Mouse (Mus musculus): ENCODE results near the gene Slc26a10. TPM values are rescaled to one million over a fixed set of nuclear protein-coding genes. Genes with fewer than 3 reads are reported as not detected.
A peak's percentile ranks its signal among the peaks of the same experiment; 100 is the strongest.

Gene Slc26a10
- polyA plus RNA-seq, 1 experiment, result 0.94 TPM

GRCm38 (mm10) chr10:127185101-127185500, 4.7 kb upstream of the Slc26a10 start:
- Histone ChIP-seq H3K4me1 (ENCODE audit: control insufficient read depth, insufficient read depth, insufficient read length) (peaks cover 15% of the 10 kb centered on the region), H3K36me3 (ENCODE audit: control insufficient read depth, insufficient read depth, low read length) (no peaks in the 10 kb centered on the region), H3K4me3 (ENCODE audit: extremely low read depth, insufficient read depth, insufficient read length) (no peak overlapping the region), H3K27me3 (ENCODE audit: control insufficient read depth, insufficient read depth, low read length) (peaks cover 26% of the 10 kb centered on the region), H3K27ac (ENCODE audit: insufficient read depth, low read length) (no peak overlapping the region)
- 76% methylated on average over 9 of the region's 9 CpGs for WGBS
- TF ChIP-seq POLR2A (IDR thresholded peaks at IDR 0.05; ENCODE audit: low read depth, low read length) (no peak), CTCF (IDR thresholded peaks at IDR 0.05; ENCODE audit: extremely low read depth, insufficient read depth, insufficient read length, insufficient replicate concordance) (no peak)
- no peak for DNase-seq (ENCODE audit: low read depth in 1 of 2, low spot score in 2 of 2)

DNA sequence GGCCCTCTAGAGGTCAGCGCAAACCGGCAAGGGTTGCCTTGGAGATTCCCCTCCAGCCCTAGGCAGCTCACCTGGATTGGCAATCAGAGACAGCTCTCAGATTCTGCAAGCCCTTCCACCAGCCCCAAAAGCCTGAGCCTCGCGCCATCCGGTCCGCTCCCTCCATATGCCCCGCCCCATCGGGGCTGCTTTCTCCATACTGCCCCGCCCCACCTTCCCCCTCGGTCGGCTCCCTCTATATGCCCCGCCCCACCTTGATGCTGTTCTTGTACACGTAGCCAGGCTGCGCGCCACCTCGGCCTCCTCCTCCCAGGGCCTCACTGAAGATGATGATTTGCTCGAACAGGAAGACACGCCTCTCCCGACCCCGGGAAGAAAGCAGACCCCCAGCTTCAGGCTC, 3.3 kb upstream of the Slc26a10 start:
- no peak overlapping the region for H3K27ac ChIP-seq (ENCODE audit: insufficient read depth, low read length)
- TF ChIP-seq POLR2A (IDR thresholded peaks at IDR 0.05; ENCODE audit: low read depth, low read length) (no peak), CTCF (IDR thresholded peaks at IDR 0.05; ENCODE audit: extremely low read depth, insufficient read depth, insufficient read length, insufficient replicate concordance) (no peak)
- WGBS, result 29% methylated on average over 20 of the region's 20 CpGs
- no peak overlapping the region for H3K4me3 ChIP-seq (ENCODE audit: extremely low read depth, insufficient read depth, insufficient read length)
- H3K4me1 ChIP-seq (ENCODE audit: control insufficient read depth, insufficient read depth, insufficient read length), result peaks cover 9% of the 10 kb centered on the region
- DNase-seq (ENCODE audit: low read depth in 1 of 2, low spot score in 2 of 2), result no peak
- no peaks in the 10 kb centered on the region for H3K36me3 ChIP-seq (ENCODE audit: control insufficient read depth, insufficient read depth, low read length)
- H3K27me3 ChIP-seq (ENCODE audit: control insufficient read depth, insufficient read depth, low read length), result peaks cover 24% of the 10 kb centered on the region

DNA sequence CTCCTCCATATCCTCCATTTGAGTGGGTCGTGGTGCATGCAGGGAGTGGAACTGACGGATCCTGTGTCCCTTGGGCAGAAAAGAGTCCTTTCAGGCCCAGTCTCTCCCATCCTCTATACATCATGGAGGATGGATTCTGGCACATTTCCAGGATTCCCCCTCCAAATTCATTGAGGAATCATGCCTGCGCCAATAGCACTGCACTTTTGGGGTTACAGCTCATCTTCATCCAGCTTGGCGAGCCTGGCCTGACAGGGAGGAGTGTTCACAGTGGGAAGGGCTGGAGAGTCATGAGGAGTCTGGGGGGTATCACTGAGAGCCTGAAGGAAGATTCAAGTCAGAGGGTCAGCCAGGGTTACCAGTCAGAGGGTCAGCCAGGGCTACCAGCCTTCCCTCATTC, 2.2 kb upstream of the Slc26a10 start:
- no peaks in the 10 kb centered on the region for H3K36me3 ChIP-seq (ENCODE audit: control insufficient read depth, insufficient read depth, low read length)
- peaks cover 25% of the 10 kb centered on the region for H3K27me3 ChIP-seq (ENCODE audit: control insufficient read depth, insufficient read depth, low read length)
- 89% methylated on average over 4 of the region's 4 CpGs for WGBS
- TF ChIP-seq POLR2A (IDR thresholded peaks at IDR 0.05; ENCODE audit: low read depth, low read length) (no peak), CTCF (IDR thresholded peaks at IDR 0.05; ENCODE audit: extremely low read depth, insufficient read depth, insufficient read length, insufficient replicate concordance) (no peak)
- no peak overlapping the region for H3K27ac ChIP-seq (ENCODE audit: insufficient read depth, low read length)
- H3K4me3 ChIP-seq (ENCODE audit: extremely low read depth, insufficient read depth, insufficient read length), result no peak overlapping the region
- peaks cover 12% of the 10 kb centered on the region for H3K4me1 ChIP-seq (ENCODE audit: control insufficient read depth, insufficient read depth, insufficient read length)
- no peak for DNase-seq (ENCODE audit: low read depth in 1 of 2, low spot score in 2 of 2)

DNA sequence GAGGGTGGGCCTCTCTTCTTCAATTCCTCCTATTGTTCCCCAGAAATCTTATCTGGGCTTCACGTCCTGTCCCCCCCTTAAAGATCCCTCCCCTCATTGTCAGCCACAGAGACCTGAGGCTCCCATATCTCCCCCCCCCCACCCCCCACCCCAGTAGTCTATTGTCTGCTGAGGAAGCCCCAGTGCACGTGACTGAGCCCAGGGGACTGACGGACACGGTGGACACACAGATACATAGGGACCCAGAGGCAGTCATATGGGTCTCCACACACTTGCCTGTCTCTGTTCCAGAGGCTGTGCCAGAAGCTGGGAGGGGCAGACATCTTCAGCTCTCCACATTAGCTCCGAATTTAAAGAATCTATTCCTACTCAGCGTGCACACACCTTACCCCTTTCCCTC, 1.1 kb upstream of the Slc26a10 start:
- TF ChIP-seq CTCF (IDR thresholded peaks at IDR 0.05; ENCODE audit: extremely low read depth, insufficient read depth, insufficient read length, insufficient replicate concordance) (no peak), POLR2A (IDR thresholded peaks at IDR 0.05; ENCODE audit: low read depth, low read length) (no peak)
- Histone ChIP-seq H3K4me1 (ENCODE audit: control insufficient read depth, insufficient read depth, insufficient read length) (peaks cover 16% of the 10 kb centered on the region), H3K27me3 (ENCODE audit: control insufficient read depth, insufficient read depth, low read length) (peaks cover 26% of the 10 kb centered on the region), H3K36me3 (ENCODE audit: control insufficient read depth, insufficient read depth, low read length) (no peaks in the 10 kb centered on the region), H3K27ac (ENCODE audit: insufficient read depth, low read length) (no peak overlapping the region), H3K4me3 (ENCODE audit: extremely low read depth, insufficient read depth, insufficient read length) (no peak overlapping the region)
- DNase-seq (ENCODE audit: low read depth in 1 of 2, low spot score in 2 of 2), result no peak
- 83% methylated on average over 6 of the region's 6 CpGs for WGBS

DNA sequence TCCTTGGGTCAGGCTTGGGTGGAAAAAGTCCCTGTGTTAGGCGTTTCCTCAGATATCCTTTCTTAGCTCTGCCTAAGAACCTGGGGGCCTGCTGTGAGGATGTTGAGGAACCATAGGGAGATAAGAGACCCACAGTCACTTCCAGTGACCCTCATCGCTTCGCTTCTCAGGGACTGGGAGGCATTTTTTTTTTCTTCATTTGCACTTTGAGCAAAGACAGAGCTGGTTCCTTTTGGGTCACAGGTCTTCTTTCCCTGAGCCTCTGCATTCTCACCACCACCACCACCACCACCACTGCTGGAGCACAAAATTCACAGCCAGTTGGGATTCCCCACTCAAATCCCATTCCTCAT, 226 bp upstream of the Slc26a10 start:
- Histone ChIP-seq H3K27me3 (ENCODE audit: control insufficient read depth, insufficient read depth, low read length) (peaks cover 24% of the 10 kb centered on the region), H3K4me3 (ENCODE audit: extremely low read depth, insufficient read depth, insufficient read length) (no peak overlapping the region)
- TF ChIP-seq CTCF (IDR thresholded peaks at IDR 0.05; ENCODE audit: extremely low read depth, insufficient read depth, insufficient read length, insufficient replicate concordance) (no peak), POLR2A (IDR thresholded peaks at IDR 0.05; ENCODE audit: low read depth, low read length) (no peak)

DNA sequence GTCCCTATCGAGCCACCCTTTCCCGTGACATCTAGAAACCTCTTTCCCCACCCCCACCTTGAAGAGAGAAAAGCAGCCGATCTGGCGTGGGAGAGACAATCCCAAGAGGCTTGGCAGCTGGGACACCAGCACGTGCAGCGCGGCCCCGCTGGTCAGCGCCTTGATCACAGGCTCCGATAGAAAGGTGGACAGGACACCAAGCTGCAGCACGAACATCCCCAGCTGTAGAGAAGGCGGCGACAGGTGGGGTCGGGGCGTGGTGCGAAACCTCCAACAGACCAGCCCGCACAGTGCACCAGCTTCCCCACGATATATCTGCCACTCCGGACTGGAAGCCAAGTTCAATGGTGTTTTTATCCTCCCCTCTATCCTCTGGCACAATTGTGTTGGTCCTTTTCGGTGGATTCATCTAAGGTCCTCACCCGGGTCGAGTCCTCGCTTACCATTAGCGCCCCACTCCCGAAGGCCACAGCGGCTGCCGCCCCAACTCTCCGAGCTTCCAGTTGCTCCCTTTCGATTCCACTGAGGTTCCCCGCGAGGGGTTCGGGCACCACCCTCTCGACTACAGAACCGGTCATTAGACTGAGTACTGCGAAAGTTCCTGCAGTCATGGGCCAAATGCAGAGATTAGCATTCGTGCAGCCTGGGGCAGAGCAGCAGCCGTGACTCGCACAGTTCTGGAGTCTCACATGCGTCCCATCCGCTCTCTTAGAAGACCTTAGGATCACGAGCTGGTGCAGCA, 2.0 kb downstream of the Slc26a10 start:
- TF ChIP-seq POLR2A (IDR thresholded peaks at IDR 0.05; ENCODE audit: low read depth, low read length), result no peak
- no peak for TF ChIP-seq CTCF (IDR thresholded peaks at IDR 0.05; ENCODE audit: extremely low read depth, insufficient read depth, insufficient read length, insufficient replicate concordance)
- H3K27ac ChIP-seq (ENCODE audit: insufficient read depth, low read length), result no peak overlapping the region
- no peak for DNase-seq (ENCODE audit: low read depth in 1 of 2, low spot score in 2 of 2)
- 4% methylated on average over 41 of the region's 41 CpGs for WGBS
- H3K4me3 ChIP-seq (ENCODE audit: extremely low read depth, insufficient read depth, insufficient read length), result no peak overlapping the region
- H3K27me3 ChIP-seq (ENCODE audit: control insufficient read depth, insufficient read depth, low read length), result peaks cover 21% of the 10 kb centered on the region
- peaks cover 16% of the 10 kb centered on the region for H3K4me1 ChIP-seq (ENCODE audit: control insufficient read depth, insufficient read depth, insufficient read length)
- H3K36me3 ChIP-seq (ENCODE audit: control insufficient read depth, insufficient read depth, low read length), result no peaks in the 10 kb centered on the region

More for the DNA sequence above, 226 bp upstream of the Slc26a10 start:
- 69% methylated on average over 3 of the region's 3 CpGs for WGBS
- no peak for DNase-seq (ENCODE audit: low read depth in 1 of 2, low spot score in 2 of 2)
- peaks cover 16% of the 10 kb centered on the region for H3K4me1 ChIP-seq (ENCODE audit: control insufficient read depth, insufficient read depth, insufficient read length)
- H3K36me3 ChIP-seq (ENCODE audit: control insufficient read depth, insufficient read depth, low read length), result no peaks in the 10 kb centered on the region
- H3K27ac ChIP-seq (ENCODE audit: insufficient read depth, low read length), result no peak overlapping the region

DNA sequence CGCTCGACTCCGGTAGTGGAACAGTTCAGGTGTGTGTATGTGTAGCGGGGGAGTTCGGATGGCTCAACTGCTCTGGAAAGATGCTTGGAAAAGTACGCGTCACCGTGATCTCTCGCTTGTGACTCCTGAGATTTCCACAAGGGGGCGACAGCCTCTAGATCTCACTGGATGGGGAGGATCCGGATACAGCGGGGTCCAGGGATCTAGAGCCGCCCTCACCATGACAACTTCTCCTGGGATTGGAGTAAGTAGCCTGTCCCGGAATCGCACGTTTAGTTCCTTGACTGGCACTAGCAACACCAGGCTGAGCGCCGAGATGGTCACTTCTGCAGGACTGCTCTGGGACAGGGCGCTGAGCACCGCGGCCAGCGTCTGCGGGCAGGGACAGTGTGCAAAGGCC, 2.7 kb downstream of the Slc26a10 start:
- WGBS, result 4% methylated on average over 23 of the region's 23 CpGs

More for the DNA sequence above, 2.7 kb downstream of the Slc26a10 start:
- Histone ChIP-seq H3K27me3 (ENCODE audit: control insufficient read depth, insufficient read depth, low read length) (peaks cover 20% of the 10 kb centered on the region), H3K4me3 (ENCODE audit: extremely low read depth, insufficient read depth, insufficient read length) (no peak overlapping the region), H3K27ac (ENCODE audit: insufficient read depth, low read length) (no peak overlapping the region), H3K4me1 (ENCODE audit: control insufficient read depth, insufficient read depth, insufficient read length) (peaks cover 16% of the 10 kb centered on the region), H3K36me3 (ENCODE audit: control insufficient read depth, insufficient read depth, low read length) (0 out of 2 replicates have a peak, but pooled peaks cover 3% of the 10 kb centered on the region)
- TF ChIP-seq CTCF (IDR thresholded peaks at IDR 0.05; ENCODE audit: extremely low read depth, insufficient read depth, insufficient read length, insufficient replicate concordance) (peak; percentile 68; the same call in 1 of the 2 replicates), POLR2A (IDR thresholded peaks at IDR 0.05; ENCODE audit: low read depth, low read length) (no peak)
- DNase-seq (ENCODE audit: low read depth in 1 of 2, low spot score in 2 of 2), result peak in 1 of 2 experiments; percentile 44
